Mouse (Mus musculus) left cerebral cortex, postnatal 36 days (tissue): Measurements from ENCODE around the gene Grip2. TPM values are rescaled to one million over a fixed set of nuclear protein-coding genes. Genes with fewer than 3 reads are reported as not detected.

Experiments
- DNase-seq, 2 experiments: peaks; one replicate each; pipeline ENCODE4 v3.0.0; 2021 to 2022; ENCODE audit warnings: low spot score in 2 of 2, mixed read lengths in 1 of 2
- intact Hi-C: fragments of 180-260 bp; cut with DNase I; formaldehyde crosslinking; loops from one replicate; pipeline ENCODE4 v1.15.1; 2025
- total RNA-seq, 2 experiments: library from RNA; stranded (reverse); gene quantifications; 2 replicates each; pipeline ENCODE4 v1.2.3; 2021

Grip2 gene
- total RNA-seq, 2 experiments from 2014 or later, result 15.6 to 20.5 TPM

DNA sequence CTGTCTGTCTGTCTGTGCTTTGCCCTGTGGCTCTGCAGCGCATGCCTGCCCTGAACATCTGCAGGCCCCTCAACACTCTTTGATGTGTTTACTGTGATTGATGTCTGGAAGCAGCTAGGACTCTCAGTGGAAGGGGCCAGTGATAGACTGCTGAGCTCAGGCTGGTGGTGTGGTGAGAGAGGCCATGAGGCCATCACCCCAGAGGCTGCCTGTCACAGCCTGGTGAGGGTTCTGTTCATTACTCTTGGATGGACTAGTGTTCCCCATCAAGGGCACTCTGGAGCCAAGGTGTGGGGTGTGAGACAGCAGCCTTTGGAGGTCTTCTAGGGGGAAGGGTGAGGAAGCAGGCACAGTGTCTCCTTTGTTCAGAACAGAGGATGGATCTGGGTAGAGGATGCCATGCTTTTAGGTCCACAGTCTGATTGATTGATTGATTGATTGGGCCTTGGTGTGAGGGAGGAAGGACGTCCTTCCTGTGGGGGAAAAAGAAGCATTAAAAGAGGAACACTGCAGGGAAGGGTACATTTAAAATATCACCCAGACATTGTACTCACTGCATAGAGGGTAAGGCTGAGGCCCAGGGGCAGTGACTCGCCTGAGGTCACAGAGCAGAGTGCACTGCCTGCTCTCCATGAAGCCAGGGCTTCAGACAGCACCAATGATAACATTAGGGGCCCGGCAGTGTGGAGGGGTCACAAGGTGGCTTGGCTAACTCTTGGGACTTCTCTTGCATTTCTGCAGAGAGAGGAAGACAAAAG lies 114.8 kb downstream of the Grip2 start:
- no peak for DNase-seq

More for the DNA sequence above, 114.8 kb downstream of the Grip2 start:
- intact Hi-C loops, result no loop called here

Other genes with a start within 250 kb of the Grip2 start
- gene Slc6a6, start 143.2 kb downstream of the Grip2 start, total RNA-seq, result 100 to 1,000 TPM; 120 to 170 TPM
- gene Ccdc174, start 50.8 kb upstream of the Grip2 start, total RNA-seq, result 10 to 100 TPM; 18.7 to 27.1 TPM
- gene 4930590J08Rik, start 75.6 kb upstream of the Grip2 start, total RNA-seq, result 1 to 10 TPM; 2.6 to 3.2 TPM
- gene Fgd5, start 151.6 kb upstream of the Grip2 start, total RNA-seq, result 1 to 10 TPM; 3.5 to 7.0 TPM